Mouse (Mus musculus) neural tube, embryonic 15.5 days (tissue): ENCODE measurements around the gene Pidd1. TPM values are rescaled to one million over a fixed set of nuclear protein-coding genes. Genes with fewer than 3 reads are reported as not detected.

Experiments
- ATAC-seq: fragments of 200-750 bp; cut with Nextera tagmentation; 2 replicates; pipeline ENCODE4 v1.8.0; 2017; ENCODE audit warnings: mild to moderate bottlenecking, moderate TSS enrichment, moderate library complexity; ENCODE audit not compliant: low FRiP score
- H3K27ac ChIP-seq: fragments of 300-500 bp; sonication (generic); replicated peaks from 2 replicates; pipeline ENCODE4 v1.5.1; 2015; ENCODE audit warnings: mild to moderate bottlenecking, inconsistent platforms
- H3K27me3 ChIP-seq: fragments of 300-500 bp; sonication (generic); replicated peaks from 2 replicates; pipeline ENCODE4 v1.6.1; 2015; ENCODE audit warnings: inconsistent platforms
- H3K36me3 ChIP-seq: fragments of 300-500 bp; sonication (generic); 2 replicates; pipeline ENCODE4 v1.6.1; 2015; ENCODE audit warnings: inconsistent platforms
- H3K4me1 ChIP-seq: fragments of 300-500 bp; sonication (generic); 2 replicates; pipeline ENCODE4 v1.6.1; 2015; ENCODE audit warnings: inconsistent platforms
- H3K4me2 ChIP-seq: fragments of 300-500 bp; sonication (generic); 2 replicates; pipeline ENCODE4 v1.6.1; 2015; ENCODE audit warnings: inconsistent platforms, mild to moderate bottlenecking, moderate library complexity
- H3K4me3 ChIP-seq: fragments of 300-500 bp; sonication (generic); replicated peaks from 2 replicates; pipeline ENCODE4 v1.5.1; 2015; ENCODE audit warnings: mild to moderate bottlenecking, inconsistent platforms
- H3K9ac ChIP-seq: fragments of 300-500 bp; sonication (generic); replicated peaks from 2 replicates; pipeline ENCODE4 v1.6.1; 2015; ENCODE audit warnings: mild to moderate bottlenecking, inconsistent platforms
- H3K9me3 ChIP-seq: fragments of 300-500 bp; sonication (generic); replicated peaks from 2 replicates; pipeline ENCODE4 v1.6.1; 2016; ENCODE audit warnings: inconsistent platforms
- WGBS: fragments of 180-500 bp; shearing (Covaris S2); methylation state at CpG from one replicate; pipeline ENCODE4 v1.1.7; 2015; ENCODE audit warnings: mixed read lengths; 5-methylcytosine and 5-hydroxymethylcytosine counted together
- polyA plus RNA-seq: library from polyadenylated mRNA; unstranded; fragments of >200 nt; fragmentation: Nextera tagmentation; extraction: Ambion mirVana; gene quantifications from 2 replicates; pipeline ENCODE4 v1.2.1, GENCODE M21; 2015

Gene Pidd1
- polyA plus RNA-seq, 1 experiment from 2014 or later = 2.7 TPM

GRCm38 (mm10) chr7:141439811-141440210 is 4.0 kb downstream of the Pidd1 start:
- Histone ChIP-seq H3K9me3 (no peaks in the 10 kb centered on the region), H3K36me3 (no peaks in the 10 kb centered on the region), H3K4me1 (peaks cover 62% of the 10 kb centered on the region), H3K27me3 (no peaks in the 10 kb centered on the region), H3K9ac (no peak overlapping the region), H3K27ac (no peak overlapping the region), H3K4me2 (no peak overlapping the region), H3K4me3 (no peak overlapping the region)
- WGBS = 94% methylated on average over 11 of the region's 11 CpGs
- no peak for ATAC-seq

DNA sequence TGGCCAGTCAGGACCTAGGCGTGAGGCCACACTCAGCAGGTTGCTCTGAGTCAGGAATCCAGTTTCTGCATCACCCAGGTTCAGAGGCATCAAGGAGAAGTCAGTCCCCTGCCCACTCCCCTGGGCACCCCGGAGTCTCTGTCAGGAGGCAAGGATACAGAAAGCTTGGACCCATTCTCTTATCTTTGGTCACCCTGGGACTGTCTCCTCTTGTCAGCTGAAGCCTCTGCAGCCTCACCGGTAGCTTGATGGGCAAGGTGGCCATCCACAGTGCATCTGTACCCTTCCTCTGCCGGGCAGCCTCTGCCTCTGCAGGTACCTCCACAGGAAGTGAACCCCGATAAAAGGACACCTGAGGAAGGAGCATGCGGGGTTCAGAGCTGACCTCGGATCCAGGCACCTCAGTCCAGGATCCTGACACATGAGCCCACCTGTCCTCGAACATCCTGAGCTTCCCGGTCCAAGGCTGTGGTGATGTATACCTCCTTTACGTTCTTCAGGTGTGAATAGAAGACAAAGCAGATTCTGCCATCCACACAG is 4.6 kb downstream of the Pidd1 start:
- H3K36me3 ChIP-seq = no peaks in the 10 kb centered on the region
- ATAC-seq = no peak
- H3K27me3 ChIP-seq = no peaks in the 10 kb centered on the region
- no peak overlapping the region for H3K27ac ChIP-seq
- WGBS = 98% methylated on average over 10 of the region's 10 CpGs
- H3K9ac ChIP-seq = no peak overlapping the region
- H3K4me1 ChIP-seq = peaks cover 65% of the 10 kb centered on the region
- H3K4me3 ChIP-seq = no peak overlapping the region
- no peaks in the 10 kb centered on the region for H3K9me3 ChIP-seq
- no peak overlapping the region for H3K4me2 ChIP-seq

- ATAC-seq = no peak
- peaks cover 2% of the 10 kb centered on the region for H3K36me3 ChIP-seq
- H3K9ac ChIP-seq = no peak overlapping the region
- WGBS = 91% methylated on average over 12 of the region's 12 CpGs
- H3K27me3 ChIP-seq = no peaks in the 10 kb centered on the region
- H3K4me3 ChIP-seq = no peak overlapping the region
- peaks cover 65% of the 10 kb centered on the region for H3K4me1 ChIP-seq
- H3K27ac ChIP-seq = peak overlapping the region; percentile 88; the same call in 1 of the 2 replicates
- H3K9me3 ChIP-seq = no peaks in the 10 kb centered on the region
- peak overlapping the region; percentile 91; the same call in 1 of the 2 replicates for H3K4me2 ChIP-seq
These were observed 5.4 kb downstream of the Pidd1 start for GRCm38 (mm10) chr7:141438201-141438968.

DNA sequence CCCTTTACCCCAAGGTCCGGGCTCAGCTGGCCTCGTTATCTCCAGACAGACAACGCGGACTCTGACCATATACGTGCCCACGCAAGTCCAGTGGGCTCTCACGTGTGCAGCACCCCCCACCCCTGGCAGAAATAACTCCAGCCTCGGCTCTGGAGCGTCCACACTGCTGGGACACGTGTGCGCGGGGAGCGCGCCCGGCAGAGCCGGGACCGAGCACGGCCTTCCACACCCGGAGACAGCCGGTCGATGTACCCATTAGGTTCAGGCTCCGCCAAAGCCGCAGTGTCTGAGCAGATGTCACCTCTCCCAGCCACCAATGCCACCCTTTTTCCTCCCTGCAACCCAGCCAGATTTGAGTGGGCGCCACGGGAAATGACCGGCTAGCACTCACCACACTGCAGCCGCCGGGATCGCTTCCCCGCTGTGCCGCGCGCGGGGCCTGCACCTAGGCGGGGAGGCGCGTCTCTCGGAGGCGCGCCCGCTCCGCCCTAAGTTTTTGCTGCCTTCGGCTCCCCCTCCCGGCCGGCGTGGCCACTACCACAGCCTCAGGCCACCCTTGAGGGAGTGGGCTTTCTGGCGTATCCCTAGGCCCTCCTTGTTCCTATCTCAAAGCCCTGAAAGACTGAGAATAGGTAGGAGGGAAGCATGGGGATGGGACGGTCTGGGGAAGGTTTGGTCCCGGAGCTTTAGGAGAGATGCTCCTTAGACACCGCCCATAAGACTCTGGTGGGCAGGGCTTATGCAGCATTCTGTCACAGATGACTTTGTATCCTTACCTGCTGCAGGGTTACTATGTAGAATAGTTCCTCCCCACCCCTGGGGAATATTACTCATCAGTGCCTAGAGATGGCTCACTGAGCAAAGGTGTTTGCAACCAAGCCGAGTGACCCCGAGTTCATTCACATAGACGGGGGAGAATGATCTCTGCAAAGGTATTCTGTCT is 6.4 kb downstream of the Pidd1 start, which contains the start of gene Slc25a22:
Gene Slc25a22, minus strand, starts transcription at position 715 of the 943 bp plus-strand sequence.
- no peaks in the 10 kb centered on the region for H3K9me3 ChIP-seq
- peaks cover 12% of the 10 kb centered on the region for H3K36me3 ChIP-seq
- peak within 1 kb of the TSS; percentile 88 for H3K27ac ChIP-seq
- WGBS = 5% methylated on average over 53 of the region's 53 CpGs
- H3K9ac ChIP-seq = peak within 1 kb of the TSS; percentile 75
- H3K4me1 ChIP-seq = peaks cover 66% of the 10 kb centered on the region
- peak within 1 kb of the TSS; percentile 69 for H3K4me3 ChIP-seq
- H3K4me2 ChIP-seq = peak within 1 kb of the TSS; percentile 91
- ATAC-seq = peak; percentile 79
- H3K27me3 ChIP-seq = no peaks in the 10 kb centered on the region

DNA sequence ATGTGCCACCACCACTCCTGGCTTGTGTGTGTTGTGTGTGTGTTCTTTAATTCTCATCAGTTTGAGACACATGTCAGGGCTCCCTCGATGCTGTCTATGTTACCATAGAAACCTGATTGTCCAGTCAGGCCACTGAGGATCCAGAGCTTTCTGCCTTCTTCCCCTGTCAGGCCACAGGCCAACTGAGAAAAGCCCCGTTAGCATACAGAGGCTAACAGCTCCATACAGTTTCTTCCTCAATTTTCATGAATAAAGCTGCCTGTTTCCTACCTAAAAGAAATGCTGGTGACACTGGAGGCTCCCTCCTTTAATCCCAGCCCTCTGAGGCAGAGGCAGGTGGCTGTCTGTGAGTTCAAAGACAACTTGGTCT is 7.3 kb downstream of the Pidd1 start:
- peak overlapping the region; percentile 69 for H3K4me3 ChIP-seq
- 40% methylated on average over 2 of the region's 2 CpGs for WGBS
- H3K4me1 ChIP-seq = peaks cover 62% of the 10 kb centered on the region
- H3K27ac ChIP-seq = peak overlapping the region; percentile 88; the same call in 1 of the 2 replicates
- no peak for ATAC-seq
- peaks cover 21% of the 10 kb centered on the region for H3K36me3 ChIP-seq
- no peaks in the 10 kb centered on the region for H3K9me3 ChIP-seq
- peak overlapping the region; percentile 75; the same call in 1 of the 2 replicates for H3K9ac ChIP-seq
- no peaks in the 10 kb centered on the region for H3K27me3 ChIP-seq
- H3K4me2 ChIP-seq = peak overlapping the region; percentile 91

GRCm38 (mm10) chr7:141435856-141436522 is 7.8 kb downstream of the Pidd1 start:
- peak overlapping the region; percentile 77; the same call in 1 of the 2 replicates for H3K27ac ChIP-seq
- peak overlapping the region; percentile 69 for H3K4me3 ChIP-seq
- peak overlapping the region; percentile 75; the same call in 1 of the 2 replicates for H3K9ac ChIP-seq
- ATAC-seq = no peak
- 78% methylated on average over 9 of the region's 9 CpGs for WGBS
- no peaks in the 10 kb centered on the region for H3K9me3 ChIP-seq
- H3K4me1 ChIP-seq = peaks cover 62% of the 10 kb centered on the region
- peak overlapping the region; percentile 91 for H3K4me2 ChIP-seq
- peaks cover 26% of the 10 kb centered on the region for H3K36me3 ChIP-seq
- H3K27me3 ChIP-seq = no peaks in the 10 kb centered on the region

- ATAC-seq = peak; percentile 15; the same call in 1 of the 2 replicates
- Histone ChIP-seq H3K9me3 (no peaks in the 10 kb centered on the region), H3K4me1 (peaks cover 57% of the 10 kb centered on the region), H3K27me3 (no peaks in the 10 kb centered on the region), H3K4me2 (peak overlapping the region; percentile 91), H3K36me3 (peaks cover 33% of the 10 kb centered on the region), H3K9ac (peak overlapping the region; percentile 66), H3K27ac (peak overlapping the region; percentile 77), H3K4me3 (peak overlapping the region; percentile 58)
- 5% methylated on average over 17 of the region's 17 CpGs for WGBS
These were observed 8.5 kb downstream of the Pidd1 start for GRCm38 (mm10) chr7:141435129-141435855.

GRCm38 (mm10) chr7:141434464-141434863 is 9.4 kb downstream of the Pidd1 start:
- peak overlapping the region; percentile 91 for H3K4me2 ChIP-seq
- peaks cover 65% of the 10 kb centered on the region for H3K4me1 ChIP-seq
- peak overlapping the region; percentile 58 for H3K4me3 ChIP-seq
- H3K27me3 ChIP-seq = no peaks in the 10 kb centered on the region
- H3K9ac ChIP-seq = peak overlapping the region; percentile 66
- peak; percentile 22; the same call in 1 of the 2 replicates for ATAC-seq
- peak overlapping the region; percentile 77 for H3K27ac ChIP-seq
- peaks cover 37% of the 10 kb centered on the region for H3K36me3 ChIP-seq
- H3K9me3 ChIP-seq = no peaks in the 10 kb centered on the region
- 12% methylated on average over 8 of the region's 8 CpGs for WGBS

DNA sequence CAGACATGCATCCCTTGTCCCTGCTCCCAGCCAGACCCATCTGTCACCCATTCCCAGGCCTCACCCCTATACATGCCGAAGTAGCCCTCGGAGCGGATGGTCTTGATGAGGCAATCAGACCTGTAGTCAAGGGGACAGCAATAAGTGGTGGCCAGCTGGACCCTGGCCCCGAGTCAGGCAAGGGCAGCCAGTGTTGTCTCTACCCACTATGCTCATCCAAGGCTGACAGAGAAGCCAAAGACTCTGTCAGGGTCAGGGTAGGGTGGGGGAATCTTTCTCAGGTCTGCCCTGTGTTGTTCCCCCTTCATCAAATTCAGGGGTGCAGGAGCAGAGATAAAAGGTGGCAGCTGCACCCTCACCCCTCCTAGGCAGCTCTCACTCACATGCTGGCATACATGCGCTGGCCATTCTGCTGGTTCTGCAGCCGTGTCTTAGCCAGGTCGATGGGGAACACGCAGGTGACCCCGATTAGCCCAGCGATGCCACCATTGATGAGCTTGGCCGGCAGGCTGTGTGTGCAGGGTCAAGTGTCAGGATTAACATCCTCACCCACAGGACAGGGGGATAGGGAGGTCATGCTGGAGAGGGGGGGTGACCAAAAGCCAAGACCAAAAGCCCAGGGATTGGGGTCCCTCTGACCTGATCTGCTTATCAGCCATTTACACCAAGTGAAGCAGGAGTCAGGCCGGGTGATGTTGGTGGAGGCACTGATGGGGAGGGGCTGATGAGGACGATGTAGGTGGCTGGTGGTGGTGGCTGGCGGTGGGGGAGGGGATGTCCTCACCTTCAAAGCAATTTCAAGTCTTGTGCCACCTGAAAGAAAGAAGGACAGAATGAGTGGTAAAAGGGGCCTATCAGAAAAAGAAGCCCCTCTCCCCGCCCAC is 10.1 kb downstream of the Pidd1 start:
- Histone ChIP-seq H3K36me3 (peaks cover 37% of the 10 kb centered on the region), H3K4me2 (peak overlapping the region; percentile 91), H3K9me3 (no peaks in the 10 kb centered on the region), H3K4me3 (peak overlapping the region; percentile 58), H3K27me3 (no peaks in the 10 kb centered on the region), H3K27ac (peak overlapping the region; percentile 77), H3K9ac (peak overlapping the region; percentile 66), H3K4me1 (peaks cover 72% of the 10 kb centered on the region)
- ATAC-seq = no peak
- WGBS = 76% methylated on average over 15 of the region's 15 CpGs
